Mouse (Mus musculus): ENCODE results near the gene H2-K1.

H2-K1 gene

GRCm38 (mm10) chr17:34000150-34000537 is at the start of gene H2-K1:
TSS of gene H2-K1 (minus strand) at chr17:34000347.
- peak; percentile 68 for DNase-seq (ENCODE audit: extremely low spot score)

- DNase-seq (ENCODE audit: extremely low spot score), result no peak
Measured at GRCm38 (mm10) chr17:34047404-34048050, 47.4 kb upstream of the H2-K1 start.

- no peak for DNase-seq (ENCODE audit: extremely low spot score)
Measured at GRCm38 (mm10) chr17:34045941-34046340, 45.8 kb upstream of the H2-K1 start.

GRCm38 (mm10) chr17:34039562-34040450 is 39.7 kb upstream of the H2-K1 start:
- DNase-seq (ENCODE audit: extremely low spot score), result no peak

GRCm38 (mm10) chr17:34038878-34039561 is 38.9 kb upstream of the H2-K1 start, which contains the start of gene Col11a2:
TSS of gene Col11a2 (plus strand) at chr17:34039437.
- no peak for DNase-seq (ENCODE audit: extremely low spot score)

- DNase-seq (ENCODE audit: extremely low spot score), result no peak
Measured at GRCm38 (mm10) chr17:34038440-34038839, 38.3 kb upstream of the H2-K1 start.

GRCm38 (mm10) chr17:34037241-34037640 is 37.1 kb upstream of the H2-K1 start:
- DNase-seq (ENCODE audit: extremely low spot score), result no peak

- no peak for DNase-seq (ENCODE audit: extremely low spot score)
Measured at GRCm38 (mm10) chr17:34036647-34037046, 36.5 kb upstream of the H2-K1 start.

- DNase-seq (ENCODE audit: extremely low spot score), result no peak
Measured at GRCm38 (mm10) chr17:34035517-34035916, 35.4 kb upstream of the H2-K1 start.

GRCm38 (mm10) chr17:34034064-34034463 is 33.9 kb upstream of the H2-K1 start:
- peak; percentile 71 for DNase-seq (ENCODE audit: extremely low spot score)

- DNase-seq (ENCODE audit: extremely low spot score), result no peak
Measured at GRCm38 (mm10) chr17:34033441-34033840, 33.3 kb upstream of the H2-K1 start.

- DNase-seq (ENCODE audit: extremely low spot score), result no peak
Measured at GRCm38 (mm10) chr17:34032806-34033205, 32.7 kb upstream of the H2-K1 start.

- DNase-seq (ENCODE audit: extremely low spot score), result peak; percentile 58
Measured at GRCm38 (mm10) chr17:34032174-34032632, 32.1 kb upstream of the H2-K1 start.

GRCm38 (mm10) chr17:34031465-34032173 is 31.5 kb upstream of the H2-K1 start, which contains the start of the genes Slc39a7 and Rxrb:
TSS of gene Slc39a7 (minus strand) at chr17:34031682.
TSS of gene Rxrb (plus strand) at chr17:34031812.
- DNase-seq (ENCODE audit: extremely low spot score), result peak; percentile 100

- DNase-seq (ENCODE audit: extremely low spot score), result no peak
Measured at GRCm38 (mm10) chr17:34030861-34031326, 30.7 kb upstream of the H2-K1 start.

- DNase-seq (ENCODE audit: extremely low spot score), result no peak
Measured at GRCm38 (mm10) chr17:34029890-34030595, 29.9 kb upstream of the H2-K1 start.

GRCm38 (mm10) chr17:34029150-34029889 is 29.2 kb upstream of the H2-K1 start:
- no peak for DNase-seq (ENCODE audit: extremely low spot score)

GRCm38 (mm10) chr17:34028501-34029149 is 28.5 kb upstream of the H2-K1 start:
- DNase-seq (ENCODE audit: extremely low spot score), result no peak

GRCm38 (mm10) chr17:34027656-34028223 is 27.6 kb upstream of the H2-K1 start, which contains the start of gene H2-Ke6:
TSS of gene H2-Ke6 (minus strand) at chr17:34028060.
- peak; percentile 96 for DNase-seq (ENCODE audit: extremely low spot score)
